ENCODE assay signal across 12 mouse cellular contexts in the genomic region with DNA sequence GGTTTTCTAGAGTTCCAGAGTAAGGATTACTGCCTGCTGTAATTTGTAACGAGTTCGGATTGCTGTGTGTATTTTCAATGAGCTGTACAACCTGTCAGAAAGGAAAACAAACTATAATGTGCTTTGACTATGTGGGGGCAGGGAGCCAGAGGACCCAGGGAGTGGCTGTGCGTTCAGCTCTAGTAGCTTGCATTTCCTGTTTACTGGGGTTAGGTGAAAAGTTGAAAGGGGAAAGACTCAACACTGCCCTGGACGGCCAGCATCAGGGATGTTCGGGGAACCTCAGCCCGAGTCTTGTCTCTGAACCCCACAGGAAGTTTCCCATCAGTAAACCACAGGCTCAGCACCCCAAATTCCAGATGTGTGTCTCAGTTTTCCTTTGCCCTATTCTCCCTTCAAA. TPM values are rescaled to one million over a fixed set of nuclear protein-coding genes. Genes with fewer than 3 reads are reported as not detected.
A peak's percentile ranks its signal among the peaks of the same experiment; 100 is the strongest.
DNase-seq lines count a peak whose midpoint lies in the region; ATAC-seq and TF ChIP-seq lines count a peak whose summit lies in the region.
"Had no signal": no experiment of that assay in that cellular context is flagged by ENCODE, and none has a peak within 500 bp of the region (broad histone marks: within the 10 kb centered on the region; RNA-seq: fewer than 3 reads in every experiment).

No protein-coding gene starts in this region.

- H3K9ac ChIP-seq in kidney, embryonic 15.5 days = no peak overlapping the region
- peak overlapping the region; percentile 41 for H3K9ac ChIP-seq in CH12.LX (ENCODE audit: insufficient read depth, low read depth)
- no peak overlapping the region for H3K9ac ChIP-seq in midbrain, postnatal 0 days (replicated peaks; ENCODE audit: low read length, poor library complexity, severe bottlenecking)
- H3K9ac ChIP-seq: liver, embryonic 12.5 days; midbrain, embryonic 12.5 days had no signal

- TF ChIP-seq POLR2A in CH12.LX (IDR thresholded peaks at IDR 0.05; ENCODE audit: low read depth, low read length) = no peak; the same call in 1 of the 2 replicates
- no peak for TF ChIP-seq POLR2A in small intestine, adult 2 months (IDR thresholded peaks at IDR 0.05; ENCODE audit: low read depth, low read length)

- dilution Hi-C loops in CH12.LX (cut with MboI; ENCODE audit: extremely low pct_ligation_motif_present, extremely low pct_unique_long_range_greater_than_20kb, low sequenced_read_pairs) = no loop called here

- H3K27me3 ChIP-seq in kidney, embryonic 15.5 days = no peaks in the 10 kb centered on the region
- no peaks in the 10 kb centered on the region for H3K27me3 ChIP-seq in CH12.LX (replicated peaks)
- H3K27me3 ChIP-seq in small intestine, adult 2 months (ENCODE audit: control insufficient read depth, insufficient read depth, low read length) = no peaks in the 10 kb centered on the region
- no peaks in the 10 kb centered on the region for H3K27me3 ChIP-seq in midbrain, postnatal 0 days (ENCODE audit: insufficient read depth, low read length)
- H3K27me3 ChIP-seq: midbrain, embryonic 12.5 days had no signal

- no peak overlapping the region for H3K27ac ChIP-seq in kidney, embryonic 15.5 days
- H3K27ac ChIP-seq in CH12.LX (ENCODE audit: insufficient read depth, low read depth) = peak overlapping the region; percentile 95
- H3K27ac ChIP-seq in small intestine, adult 2 months (ENCODE audit: insufficient read depth, low read depth, low read length) = peak overlapping the region; percentile 87
- no peak overlapping the region for H3K27ac ChIP-seq in midbrain, postnatal 0 days (ENCODE audit: low read depth, low read length)
- H3K27ac ChIP-seq: liver, embryonic 12.5 days; midbrain, embryonic 12.5 days had no signal

- H3K79me2 ChIP-seq in CH12.LX (replicated peaks; ENCODE audit: control insufficient read depth, extremely low read depth, insufficient read depth, poor library complexity, severe bottlenecking) = peaks cover 65% of the 10 kb centered on the region

- in situ Hi-C loops in CH12.LX (cut with MboI; ENCODE audit: low pct_ligation_motif_present, low pct_unique_long_range_greater_than_20kb, low sequenced_read_pairs) = no loop called here

- TF ChIP-seq RAD21 in CH12.LX (IDR thresholded peaks at IDR 0.05; ENCODE audit: low read depth, low read length) = no peak

- TF ChIP-seq CTCF in CH12.LX (conservative IDR thresholded peaks at IDR 0.05 in 1 of 2, IDR thresholded peaks at IDR 0.05 in 1 of 2; ENCODE audit: low read depth in 2 of 2, low read length in 2 of 2) = no peak
- no peak for TF ChIP-seq CTCF in small intestine, adult 2 months (IDR thresholded peaks at IDR 0.05; ENCODE audit: extremely low read depth, insufficient read length, insufficient replicate concordance, low read depth, low read length)
- no peak for TF ChIP-seq CTCF in midbrain, postnatal 0 days (IDR thresholded peaks at IDR 0.05)

- H3K4me1 ChIP-seq in kidney, embryonic 15.5 days = peaks cover 63% of the 10 kb centered on the region
- peaks cover 50 to 97% of the 10 kb centered on the region in 2 experiments for H3K4me1 ChIP-seq in CH12.LX (ENCODE audit: control insufficient read depth in 1 of 2, insufficient read depth in 2 of 2)
- H3K4me1 ChIP-seq in small intestine, adult 2 months (ENCODE audit: control insufficient read depth, insufficient read depth, insufficient read length, low read length) = peaks cover 7% of the 10 kb centered on the region; the same call in 1 of the 2 replicates
- H3K4me1 ChIP-seq in midbrain, postnatal 0 days (ENCODE audit: insufficient read depth, low read length) = no peaks in the 10 kb centered on the region

- H3K9me3 ChIP-seq in kidney, embryonic 15.5 days (replicated peaks) = no peaks in the 10 kb centered on the region
- no peaks in the 10 kb centered on the region for H3K9me3 ChIP-seq in CH12.LX (replicated peaks; ENCODE audit: low read length)
- H3K9me3 ChIP-seq in midbrain, postnatal 0 days (ENCODE audit: low read length) = no peaks in the 10 kb centered on the region
- H3K9me3 ChIP-seq: liver, embryonic 12.5 days; midbrain, embryonic 12.5 days had no signal

- H3K4me3 ChIP-seq in kidney, embryonic 15.5 days (replicated peaks) = no peak overlapping the region
- no peak overlapping the region for H3K4me3 ChIP-seq in CH12.LX (replicated peaks in 1 of 3; ENCODE audit: low read depth in 2 of 3, low read length in 2 of 3, poor library complexity in 1 of 3)
- no peak overlapping the region for H3K4me3 ChIP-seq in small intestine, adult 2 months (ENCODE audit: low read depth, low read length)
- no peak overlapping the region for H3K4me3 ChIP-seq in midbrain, postnatal 0 days (ENCODE audit: low read depth, low read length)
- H3K4me3 ChIP-seq: liver, embryonic 12.5 days; midbrain, embryonic 12.5 days had no signal

- H3K36me3 ChIP-seq in kidney, embryonic 15.5 days = no peaks in the 10 kb centered on the region
- H3K36me3 ChIP-seq in CH12.LX (replicated peaks in 1 of 2; ENCODE audit: control insufficient read depth in 1 of 2, insufficient read depth in 1 of 2, low read length in 1 of 2) = peaks cover 0 to 17% of the 10 kb centered on the region in 2 experiments
- H3K36me3 ChIP-seq in small intestine, adult 2 months (ENCODE audit: control insufficient read depth, insufficient read depth, low read length) = no peaks in the 10 kb centered on the region
- H3K36me3 ChIP-seq in midbrain, postnatal 0 days (ENCODE audit: insufficient read depth, low read length) = no peaks in the 10 kb centered on the region
- H3K36me3 ChIP-seq: liver, embryonic 12.5 days; midbrain, embryonic 12.5 days had no signal

- DNase-seq in kidney, adult 9 months = peak; percentile 56
- DNase-seq in CH12.LX (ENCODE audit: extremely low read depth) (no peak), adipocyte (ENCODE audit: low spot score) (no peak)
- peak; percentile 36 to 61 for DNase-seq in kidney, postnatal 4 days
- DNase-seq in midbrain, postnatal 0 days (ENCODE audit: low spot score) = no peak
- no peak for DNase-seq in adrenal gland, adult 8-10 months
- DNase-seq: right cerebral cortex, postnatal 4 days had no signal

- no peak overlapping the region for H3K4me2 ChIP-seq in kidney, embryonic 15.5 days
- peak overlapping the region; percentile 90 for H3K4me2 ChIP-seq in CH12.LX (ENCODE audit: insufficient read depth, low read depth, poor library complexity, severe bottlenecking)
- H3K4me2 ChIP-seq in midbrain, postnatal 0 days (ENCODE audit: low read depth, low read length, poor library complexity, severe bottlenecking) = no peak overlapping the region
- H3K4me2 ChIP-seq: liver, embryonic 12.5 days; midbrain, embryonic 12.5 days had no signal

- WGBS in kidney, embryonic 15.5 days = 16% methylated on average over 6 of the region's 6 CpGs
- 36% methylated on average over 6 of the region's 6 CpGs for WGBS in small intestine, adult 2 months
- WGBS in midbrain, postnatal 0 days = 74% methylated on average over 6 of the region's 6 CpGs

- ATAC-seq in kidney, embryonic 15.5 days (replicated peaks; ENCODE audit: low FRiP score) = no peak
- no peak for ATAC-seq in midbrain, postnatal 0 days (ENCODE audit: low FRiP score)
- ATAC-seq: intestine, postnatal 0 days; liver, embryonic 12.5 days had no signal

- no peak; the same call in 1 of the 2 replicates for TF ChIP-seq EP300 in CH12.LX (IDR thresholded peaks at IDR 0.05; ENCODE audit: low read length)

TF ChIP-seq in CH12.LX, 34 proteins besides CTCF, POLR2A, EP300 and RAD21:
- TF ChIP-seq MXI1 (IDR thresholded peaks at IDR 0.05; ENCODE audit: low read depth, low read length) (no peak), NELFE (IDR thresholded peaks at IDR 0.05; ENCODE audit: low read depth, low read length) (no peak), SIN3A (IDR thresholded peaks at IDR 0.05; ENCODE audit: low read length) (no peak), BHLHE40 (IDR thresholded peaks at IDR 0.05; ENCODE audit: low read depth, low read length) (0 out of 2 replicates have a peak, but pooled peaks have one; percentile 13), ELF1 (IDR thresholded peaks at IDR 0.05; ENCODE audit: low read depth, low read length) (peak; percentile 65; the same call in 1 of the 2 replicates), CHD1 (IDR thresholded peaks at IDR 0.05; ENCODE audit: low read depth, low read length) (no peak; the same call in 1 of the 2 replicates), MYC (IDR thresholded peaks at IDR 0.05; ENCODE audit: low read depth, low read length) (0 out of 2 replicates have a peak, but pooled peaks have one; percentile 15), POLR2AphosphoS2 (IDR thresholded peaks at IDR 0.05; ENCODE audit: low read depth, low read length) (no peak), IRF4 (IDR thresholded peaks at IDR 0.05; ENCODE audit: low read depth, low read length) (0 out of 2 replicates have a peak, but pooled peaks have one; percentile 6), CHD2 (IDR thresholded peaks at IDR 0.05; ENCODE audit: low read length) (peak; percentile 66; the same call in 1 of the 2 replicates)

RNA-seq across cellular contexts. Expression of a gene that starts 43.2 kb away (rescaled TPM):
- polyA plus RNA-seq in kidney, embryonic 15.5 days (2015; fragmentation: Nextera tagmentation; extraction: Ambion mirVana) = 28.3 and 31.0 TPM in 2 replicates
- total RNA-seq in CH12.LX (2012; rRNA removed) (20.8 and 23.3 TPM in 2 replicates), CH12.LX (2014; rRNA removed) (29.3 TPM in 2 replicates)
- 20.3 and 20.6 TPM in 2 replicates for polyA plus RNA-seq in CH12.LX (2012; ENCODE audit: insufficient read length, low read depth)
- polyA plus RNA-seq in small intestine, adult 2 months (2012; rRNA removed) = 1.8 and 3.1 TPM in 2 replicates
- total RNA-seq in midbrain, postnatal 0 days (2014; rRNA removed) = 8.4 and 9.1 TPM in 2 replicates
- 5.5 and 5.9 TPM in 2 replicates for polyA plus RNA-seq in midbrain, postnatal 0 days (2015; fragmentation: Nextera tagmentation; extraction: Ambion mirVana)
- total RNA-seq in adrenal gland, adult 8-10 months (2022) = 10 to 100 TPM; 12.0 to 20.5 (median 15.5) TPM

Comparison
In these comparisons a context has a peak if more than half of its experiments do, and no peak if none do; other contexts are left out.
1. DNase-seq: peak in kidney, adult 9 months (single experiment) and kidney, postnatal 4 days (2 of 2); none in CH12.LX (single experiment), adipocyte (single experiment), midbrain, postnatal 0 days (single experiment) and adrenal gland, adult 8-10 months (single experiment).
2. H3K27ac ChIP-seq: peak in CH12.LX (single experiment) and small intestine, adult 2 months (single experiment); none in kidney, embryonic 15.5 days (single experiment) and midbrain, postnatal 0 days (single experiment).